Mouse (Mus musculus): ENCODE data around the gene Gm42878. TPM values are rescaled to one million over a fixed set of nuclear protein-coding genes. Genes with fewer than 3 reads are reported as not detected.

Gene Gm42878
- total and polyA plus RNA-seq, 2 experiments from 2014 or later = not detected

GRCm38 (mm10) chr5:121569881-121570420 lies 24.7 kb upstream of the Gm42878 start:
- no peak for ATAC-seq (ENCODE audit: low FRiP score)
- Histone ChIP-seq H3K4me1 (ENCODE audit: insufficient read depth, low read length) (no peaks in the 10 kb centered on the region), H3K9ac (replicated peaks; ENCODE audit: low read length, poor library complexity, severe bottlenecking) (no peak overlapping the region), H3K4me2 (ENCODE audit: low read depth, low read length, poor library complexity, severe bottlenecking) (no peak overlapping the region), H3K9me3 (ENCODE audit: low read length) (no peaks in the 10 kb centered on the region), H3K27me3 (ENCODE audit: insufficient read depth, low read length) (no peaks in the 10 kb centered on the region), H3K27ac (ENCODE audit: low read depth, low read length) (no peak overlapping the region), H3K4me3 (ENCODE audit: low read depth, low read length) (no peak overlapping the region), H3K36me3 (ENCODE audit: insufficient read depth, low read length) (peaks cover 37% of the 10 kb centered on the region)
- 69% methylated on average over 8 of the region's 9 CpGs for WGBS
- DNase-seq (ENCODE audit: low spot score) = no peak
- no peak for TF ChIP-seq CTCF (IDR thresholded peaks at IDR 0.05)

GRCm38 (mm10) chr5:121566035-121566681 lies 20.9 kb upstream of the Gm42878 start:
- WGBS = 92% methylated on average over 16 of the region's 16 CpGs

GRCm38 (mm10) chr5:121564468-121564895 lies 19.2 kb upstream of the Gm42878 start:
- Histone ChIP-seq H3K4me2 (ENCODE audit: low read depth, low read length, poor library complexity, severe bottlenecking) (0 out of 2 replicates have a peak overlapping the region, but pooled peaks have one; percentile 7), H3K27ac (ENCODE audit: low read depth, low read length) (no peak overlapping the region), H3K4me3 (ENCODE audit: low read depth, low read length) (no peak overlapping the region), H3K9ac (replicated peaks; ENCODE audit: low read length, poor library complexity, severe bottlenecking) (no peak overlapping the region), H3K4me1 (ENCODE audit: insufficient read depth, low read length) (no peaks in the 10 kb centered on the region), H3K36me3 (ENCODE audit: insufficient read depth, low read length) (peaks cover 6% of the 10 kb centered on the region; the same call in 1 of the 2 replicates), H3K9me3 (ENCODE audit: low read length) (no peaks in the 10 kb centered on the region), H3K27me3 (ENCODE audit: insufficient read depth, low read length) (no peaks in the 10 kb centered on the region)
- DNase-seq (ENCODE audit: low spot score) (peak; percentile 85), ATAC-seq (ENCODE audit: low FRiP score) (no peak)
- peak; percentile 88 for TF ChIP-seq CTCF (IDR thresholded peaks at IDR 0.05)
- 9% methylated on average over 11 of the region's 11 CpGs for WGBS

More at GRCm38 (mm10) chr5:121566035-121566681, 20.9 kb upstream of the Gm42878 start:
- no peak overlapping the region for H3K4me3 ChIP-seq (ENCODE audit: low read depth, low read length)
- H3K4me1 ChIP-seq (ENCODE audit: insufficient read depth, low read length) = no peaks in the 10 kb centered on the region
- H3K36me3 ChIP-seq (ENCODE audit: insufficient read depth, low read length) = peaks cover 16% of the 10 kb centered on the region; the same call in 1 of the 2 replicates
- no peak for ATAC-seq (ENCODE audit: low FRiP score)
- H3K9ac ChIP-seq (replicated peaks; ENCODE audit: low read length, poor library complexity, severe bottlenecking) = no peak overlapping the region
- H3K4me2 ChIP-seq (ENCODE audit: low read depth, low read length, poor library complexity, severe bottlenecking) = no peak overlapping the region
- H3K27me3 ChIP-seq (ENCODE audit: insufficient read depth, low read length) = no peaks in the 10 kb centered on the region
- no peak overlapping the region for H3K27ac ChIP-seq (ENCODE audit: low read depth, low read length)
- no peaks in the 10 kb centered on the region for H3K9me3 ChIP-seq (ENCODE audit: low read length)
- no peak for DNase-seq (ENCODE audit: low spot score)
- TF ChIP-seq CTCF (IDR thresholded peaks at IDR 0.05) = no peak

- Histone ChIP-seq H3K4me1 (ENCODE audit: insufficient read depth, low read length) (no peaks in the 10 kb centered on the region), H3K4me2 (ENCODE audit: low read depth, low read length, poor library complexity, severe bottlenecking) (no peak overlapping the region), H3K27me3 (ENCODE audit: insufficient read depth, low read length) (no peaks in the 10 kb centered on the region), H3K27ac (ENCODE audit: low read depth, low read length) (no peak overlapping the region), H3K9me3 (ENCODE audit: low read length) (no peaks in the 10 kb centered on the region), H3K9ac (replicated peaks; ENCODE audit: low read length, poor library complexity, severe bottlenecking) (no peak overlapping the region), H3K36me3 (ENCODE audit: insufficient read depth, low read length) (no peaks in the 10 kb centered on the region), H3K4me3 (ENCODE audit: low read depth, low read length) (no peak overlapping the region)
- 91% methylated on average over 3 of the region's 3 CpGs for WGBS
- TF ChIP-seq CTCF (IDR thresholded peaks at IDR 0.05) = no peak
- DNase-seq (ENCODE audit: low spot score) (no peak), ATAC-seq (ENCODE audit: low FRiP score) (no peak)
Measured at GRCm38 (mm10) chr5:121562436-121562835, 17.2 kb upstream of the Gm42878 start.

GRCm38 (mm10) chr5:121549196-121549595 lies 3.9 kb upstream of the Gm42878 start:
- H3K27me3 ChIP-seq (ENCODE audit: insufficient read depth, low read length) = no peaks in the 10 kb centered on the region
- H3K9ac ChIP-seq (replicated peaks; ENCODE audit: low read length, poor library complexity, severe bottlenecking) = no peak overlapping the region
- ATAC-seq (ENCODE audit: low FRiP score) (no peak), DNase-seq (ENCODE audit: low spot score) (no peak)
- H3K4me1 ChIP-seq (ENCODE audit: insufficient read depth, low read length) = peaks cover 11% of the 10 kb centered on the region
- WGBS = 86% methylated on average over 7 of the region's 7 CpGs
- no peak overlapping the region for H3K4me2 ChIP-seq (ENCODE audit: low read depth, low read length, poor library complexity, severe bottlenecking)
- no peak overlapping the region for H3K4me3 ChIP-seq (ENCODE audit: low read depth, low read length)
- TF ChIP-seq CTCF (IDR thresholded peaks at IDR 0.05) = no peak
- H3K36me3 ChIP-seq (ENCODE audit: insufficient read depth, low read length) = no peaks in the 10 kb centered on the region
- no peaks in the 10 kb centered on the region for H3K9me3 ChIP-seq (ENCODE audit: low read length)
- H3K27ac ChIP-seq (ENCODE audit: low read depth, low read length) = no peak overlapping the region

GRCm38 (mm10) chr5:121547084-121547483 lies 1.8 kb upstream of the Gm42878 start:
- no peak overlapping the region for H3K4me2 ChIP-seq (ENCODE audit: low read depth, low read length, poor library complexity, severe bottlenecking)
- no peaks in the 10 kb centered on the region for H3K27me3 ChIP-seq (ENCODE audit: insufficient read depth, low read length)
- no peak overlapping the region; the same call in 1 of the 2 replicates for H3K4me3 ChIP-seq (ENCODE audit: low read depth, low read length)
- no peaks in the 10 kb centered on the region for H3K9me3 ChIP-seq (ENCODE audit: low read length)
- DNase-seq (ENCODE audit: low spot score) (no peak), ATAC-seq (ENCODE audit: low FRiP score) (no peak)
- H3K36me3 ChIP-seq (ENCODE audit: insufficient read depth, low read length) = no peaks in the 10 kb centered on the region
- peaks cover 12% of the 10 kb centered on the region for H3K4me1 ChIP-seq (ENCODE audit: insufficient read depth, low read length)
- TF ChIP-seq CTCF (IDR thresholded peaks at IDR 0.05) = no peak
- no peak overlapping the region for H3K27ac ChIP-seq (ENCODE audit: low read depth, low read length)
- no peak overlapping the region for H3K9ac ChIP-seq (replicated peaks; ENCODE audit: low read length, poor library complexity, severe bottlenecking)
- WGBS = 93% methylated on average over 3 of the region's 3 CpGs
